Mouse (Mus musculus) embryonic facial prominence, embryonic 11.5 days (tissue): ENCODE measurements around the gene Fry. TPM values are rescaled to one million over a fixed set of nuclear protein-coding genes. Genes with fewer than 3 reads are reported as not detected.

Source experiments
- ATAC-seq: fragments of 200-750 bp; cut with Nextera tagmentation; replicated peaks from 2 replicates; pipeline ENCODE4 v1.8.0; 2017; ENCODE audit warnings: low read depth; ENCODE audit not compliant: insufficient number of reproducible peaks, low FRiP score, low TSS enrichment
- DNase-seq: peaks from one replicate; pipeline ENCODE4 v3.0.0-alpha.2; 2015; ENCODE audit warnings: low spot score
- H3K27ac ChIP-seq: fragments of 300-500 bp; sonication (generic); replicated peaks from 2 replicates; pipeline ENCODE4 v1.5.1; 2014; ENCODE audit warnings: mild to moderate bottlenecking, low read depth, low read length, control low read depth
- H3K27me3 ChIP-seq: fragments of 300-500 bp; sonication (generic); 2 replicates; pipeline ENCODE4 v1.6.1; 2014; ENCODE audit warnings: mild to moderate bottlenecking, low read length, moderate library complexity, mixed read lengths; ENCODE audit not compliant: control insufficient read depth, insufficient read depth
- H3K36me3 ChIP-seq: fragments of 300-500 bp; sonication (generic); replicated peaks from 2 replicates; pipeline ENCODE4 v1.6.1; 2014; ENCODE audit warnings: low read depth, mild to moderate bottlenecking, low read length, moderate library complexity, mixed read lengths; ENCODE audit not compliant: control insufficient read depth, insufficient read depth
- H3K4me1 ChIP-seq: fragments of 300-500 bp; sonication (generic); 2 replicates; pipeline ENCODE4 v1.6.1; 2014; ENCODE audit warnings: low read length, mixed read lengths; ENCODE audit not compliant: control insufficient read depth, insufficient read depth
- H3K4me2 ChIP-seq: fragments of 300-500 bp; sonication (generic); 2 replicates; pipeline ENCODE4 v1.6.1; 2014; ENCODE audit warnings: low read depth, mild to moderate bottlenecking, control low read depth, low read length, moderate library complexity
- H3K4me3 ChIP-seq: fragments of 300-500 bp; sonication (generic); 2 replicates; pipeline ENCODE4 v1.5.1; 2014; ENCODE audit warnings: low read depth, low read length, control low read depth
- H3K9ac ChIP-seq: fragments of 300-500 bp; sonication (generic); replicated peaks from 2 replicates; pipeline ENCODE4 v1.6.1; 2014; ENCODE audit warnings: mild to moderate bottlenecking, control low read depth, low read length
- H3K9me3 ChIP-seq: fragments of 300-500 bp; sonication (generic); replicated peaks from 2 replicates; pipeline ENCODE4 v1.6.1; 2016; ENCODE audit warnings: mild to moderate bottlenecking, low read length, inconsistent platforms, mixed read lengths; ENCODE audit not compliant: control insufficient read depth
- WGBS: fragments of 180-500 bp; shearing (Covaris S2); extraction: QIAGEN DNeasy Blood & Tissue Kit; methylation state at CpG from one replicate; pipeline ENCODE4 v1.1.7; 2014; 5-methylcytosine and 5-hydroxymethylcytosine counted together
- polyA plus RNA-seq: library from polyadenylated mRNA; unstranded; fragments of >200 nt; fragmentation: Nextera tagmentation; extraction: Ambion mirVana; gene quantifications from 2 replicates; pipeline ENCODE4 v1.2.1, GENCODE M21; 2014

Fry gene
- polyA plus RNA-seq, 1 experiment from 2014 or later: 8.2 TPM

DNA sequence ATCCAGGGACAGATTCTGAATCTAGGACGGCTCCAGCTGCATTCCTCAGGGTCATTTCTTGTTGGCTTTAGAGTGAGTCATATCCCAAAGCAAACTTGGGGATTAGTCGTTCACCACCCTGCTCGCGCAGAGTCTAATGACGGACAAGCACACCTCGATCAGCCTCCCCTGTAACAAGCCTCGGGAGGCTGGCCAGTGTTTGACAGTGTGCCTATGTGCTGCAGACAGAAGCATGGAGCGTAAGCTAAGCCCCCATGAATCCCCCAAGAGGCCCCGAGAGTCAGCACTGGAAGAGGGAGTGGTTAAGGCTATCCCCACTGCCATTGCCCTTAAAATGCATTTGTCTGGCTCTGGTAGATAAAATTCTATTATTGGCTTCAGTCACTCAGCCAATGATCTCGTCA lies 214.9 kb downstream of the Fry start:
- Histone ChIP-seq H3K36me3 (no peaks in the 10 kb centered on the region), H3K4me3 (no peak overlapping the region), H3K4me2 (no peak overlapping the region), H3K9me3 (no peaks in the 10 kb centered on the region), H3K27ac (no peak overlapping the region), H3K4me1 (no peaks in the 10 kb centered on the region), H3K9ac (no peak overlapping the region), H3K27me3 (no peaks in the 10 kb centered on the region)
- ATAC-seq (no peak), DNase-seq (no peak)
- 74% methylated on average over 10 of the region's 10 CpGs for WGBS

DNA sequence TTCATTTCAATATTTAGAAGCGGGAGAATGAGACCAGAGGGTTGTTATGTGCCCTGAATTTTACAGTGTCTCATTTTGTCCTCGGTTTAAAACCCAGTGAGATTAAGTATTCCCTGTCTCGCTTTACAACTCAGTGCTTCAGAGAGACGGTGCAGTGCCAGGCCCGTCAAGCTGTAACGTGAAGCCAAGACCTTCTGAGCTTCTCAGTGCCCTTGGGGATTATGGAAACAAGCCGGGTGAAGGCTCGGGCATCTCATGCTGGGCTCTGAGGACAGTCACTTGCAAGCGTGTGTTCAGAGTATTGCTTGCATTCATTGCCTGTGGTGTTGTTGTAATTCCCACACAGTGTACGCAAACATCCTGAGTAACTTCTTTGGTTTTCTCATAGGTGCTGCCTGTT lies 218.0 kb downstream of the Fry start:
- no peak overlapping the region for H3K9ac ChIP-seq
- no peak overlapping the region for H3K4me2 ChIP-seq
- no peaks in the 10 kb centered on the region for H3K36me3 ChIP-seq
- H3K27me3 ChIP-seq: no peaks in the 10 kb centered on the region
- ATAC-seq (no peak), DNase-seq (no peak)
- no peak overlapping the region for H3K27ac ChIP-seq
- 53% methylated on average over 10 of the region's 10 CpGs for WGBS
- H3K4me1 ChIP-seq: no peaks in the 10 kb centered on the region
- H3K4me3 ChIP-seq: no peak overlapping the region
- H3K9me3 ChIP-seq: no peaks in the 10 kb centered on the region

DNA sequence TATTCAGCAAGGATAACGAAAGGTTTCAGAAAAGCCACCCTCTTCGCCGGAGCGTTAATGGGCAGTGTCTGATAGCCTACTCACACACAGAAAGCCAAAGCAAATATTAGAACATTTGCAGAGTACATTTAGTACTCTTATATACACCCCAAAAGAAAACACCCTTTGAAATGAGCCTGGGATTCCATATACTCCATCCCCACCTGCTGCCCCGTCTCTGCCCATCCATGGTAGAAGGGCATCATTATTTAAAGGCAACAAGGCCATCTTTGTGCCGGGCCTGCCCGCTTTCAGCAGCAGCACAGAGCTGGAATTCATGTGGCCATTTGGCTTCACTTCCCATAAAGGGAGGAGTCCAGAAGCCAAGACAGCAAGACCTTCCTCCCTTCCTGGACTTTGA lies 219.3 kb downstream of the Fry start:
- Histone ChIP-seq H3K9ac (no peak overlapping the region), H3K27me3 (no peaks in the 10 kb centered on the region), H3K4me2 (no peak overlapping the region), H3K27ac (no peak overlapping the region), H3K4me1 (no peaks in the 10 kb centered on the region), H3K36me3 (no peaks in the 10 kb centered on the region), H3K4me3 (no peak overlapping the region), H3K9me3 (no peaks in the 10 kb centered on the region)
- no peak for ATAC-seq
- 89% methylated on average over 7 of the region's 7 CpGs for WGBS
- DNase-seq: no peak

DNA sequence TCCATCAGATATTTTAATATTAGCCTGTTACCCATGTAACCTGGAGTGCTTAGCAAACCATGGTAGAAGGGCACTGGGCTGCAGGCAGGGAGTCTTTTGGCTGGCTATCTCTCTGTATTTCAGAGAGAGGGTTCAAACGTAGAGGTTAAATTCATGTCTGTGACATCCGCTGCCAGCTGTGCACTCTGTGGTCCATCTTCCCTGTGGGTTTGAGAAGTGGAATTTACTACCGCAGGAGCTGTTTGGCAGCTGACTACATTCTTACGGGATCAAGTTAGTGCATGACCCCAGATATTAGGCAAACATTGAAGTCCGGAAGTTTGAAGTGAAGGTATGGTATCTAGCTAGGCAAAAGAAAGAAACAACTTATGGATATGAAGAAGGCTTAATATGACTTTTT lies 222.5 kb downstream of the Fry start:
- Histone ChIP-seq H3K4me2 (no peak overlapping the region), H3K27ac (no peak overlapping the region)
- no peak for ATAC-seq

DNA sequence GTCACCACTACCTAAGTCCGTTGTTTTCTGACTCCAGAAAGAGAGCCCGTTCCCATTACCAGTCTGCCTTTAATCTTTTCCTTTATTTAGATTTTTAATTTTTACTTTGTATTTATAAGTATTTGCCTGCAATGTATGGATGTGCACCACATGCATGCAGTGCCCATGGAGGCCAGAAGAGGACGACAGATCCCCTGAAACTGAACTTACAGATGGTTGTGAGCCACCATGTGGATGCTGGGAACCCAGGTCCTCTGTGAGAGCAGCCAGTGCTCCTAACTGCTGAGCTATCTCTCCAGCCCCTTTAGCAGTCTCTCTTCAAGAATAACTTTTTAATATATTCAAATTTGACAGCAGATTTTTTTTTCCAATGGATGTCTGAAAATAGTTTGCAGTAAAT lies 223.7 kb downstream of the Fry start:
- no peak for DNase-seq

More for the DNA sequence above, 222.5 kb downstream of the Fry start:
- Histone ChIP-seq H3K9me3 (no peaks in the 10 kb centered on the region), H3K36me3 (no peaks in the 10 kb centered on the region), H3K9ac (no peak overlapping the region), H3K4me3 (no peak overlapping the region), H3K27me3 (no peaks in the 10 kb centered on the region), H3K4me1 (no peaks in the 10 kb centered on the region)
- WGBS: 52% methylated on average over 5 of the region's 5 CpGs
- DNase-seq: no peak

DNA sequence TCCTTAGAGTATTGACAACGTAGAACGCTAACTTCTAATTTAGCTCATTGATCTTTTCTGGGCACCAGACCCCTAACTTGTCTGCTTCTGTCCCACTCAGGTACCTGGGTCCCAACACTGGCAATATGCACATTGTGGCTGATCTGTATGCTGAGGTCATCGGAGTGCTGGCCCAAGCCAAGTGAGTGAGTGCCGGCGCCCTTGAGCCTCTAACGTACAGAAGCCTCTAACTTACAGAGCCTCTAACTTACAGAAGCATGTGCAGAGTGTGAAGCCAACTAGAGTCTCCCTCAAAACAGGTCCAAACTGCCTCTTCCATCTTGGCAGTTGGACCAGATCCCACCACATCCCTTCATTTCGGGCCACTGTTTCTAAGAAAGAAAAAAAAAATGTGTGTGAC lies 227.5 kb downstream of the Fry start:
- no peaks in the 10 kb centered on the region for H3K9me3 ChIP-seq
- no peak for ATAC-seq
- H3K4me2 ChIP-seq: no peak overlapping the region
- no peaks in the 10 kb centered on the region for H3K27me3 ChIP-seq
- H3K9ac ChIP-seq: no peak overlapping the region
- WGBS: 93% methylated on average over 7 of the region's 7 CpGs
- H3K4me3 ChIP-seq: no peak overlapping the region
- no peaks in the 10 kb centered on the region for H3K4me1 ChIP-seq
- DNase-seq: no peak
- no peak overlapping the region for H3K27ac ChIP-seq
- H3K36me3 ChIP-seq: no peaks in the 10 kb centered on the region

More for the DNA sequence above, 223.7 kb downstream of the Fry start:
- 81% methylated on average over 3 of the region's 3 CpGs for WGBS
- Histone ChIP-seq H3K4me1 (no peaks in the 10 kb centered on the region), H3K4me2 (no peak overlapping the region), H3K9me3 (no peaks in the 10 kb centered on the region), H3K27ac (no peak overlapping the region), H3K9ac (no peak overlapping the region), H3K36me3 (no peaks in the 10 kb centered on the region), H3K27me3 (no peaks in the 10 kb centered on the region), H3K4me3 (no peak overlapping the region)
- ATAC-seq: no peak

DNA sequence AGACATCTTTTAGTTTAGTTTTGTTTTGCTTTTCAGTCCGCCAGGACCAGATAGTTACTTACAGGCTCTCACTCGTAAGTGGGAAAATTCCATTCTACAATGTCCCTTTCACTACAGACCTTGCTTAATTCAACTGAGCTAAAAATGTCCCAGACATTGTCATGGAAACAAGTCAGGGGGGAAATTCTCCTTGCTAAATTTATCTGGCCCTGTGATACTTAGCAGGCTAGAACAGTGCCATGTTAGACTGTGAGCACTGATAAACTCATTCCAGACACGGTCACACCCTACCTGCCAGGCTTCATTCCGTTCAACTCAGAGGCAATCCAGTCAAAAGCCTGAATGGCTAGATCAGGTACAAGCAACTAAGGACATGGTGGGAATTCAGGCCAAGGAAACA lies 227.9 kb downstream of the Fry start:
- Histone ChIP-seq H3K27me3 (no peaks in the 10 kb centered on the region), H3K4me1 (no peaks in the 10 kb centered on the region), H3K9me3 (no peaks in the 10 kb centered on the region), H3K27ac (no peak overlapping the region), H3K9ac (no peak overlapping the region), H3K36me3 (no peaks in the 10 kb centered on the region), H3K4me3 (no peak overlapping the region), H3K4me2 (no peak overlapping the region)
- WGBS: 75% methylated on average over 4 of the region's 4 CpGs
- ATAC-seq: no peak
- DNase-seq: no peak

DNA sequence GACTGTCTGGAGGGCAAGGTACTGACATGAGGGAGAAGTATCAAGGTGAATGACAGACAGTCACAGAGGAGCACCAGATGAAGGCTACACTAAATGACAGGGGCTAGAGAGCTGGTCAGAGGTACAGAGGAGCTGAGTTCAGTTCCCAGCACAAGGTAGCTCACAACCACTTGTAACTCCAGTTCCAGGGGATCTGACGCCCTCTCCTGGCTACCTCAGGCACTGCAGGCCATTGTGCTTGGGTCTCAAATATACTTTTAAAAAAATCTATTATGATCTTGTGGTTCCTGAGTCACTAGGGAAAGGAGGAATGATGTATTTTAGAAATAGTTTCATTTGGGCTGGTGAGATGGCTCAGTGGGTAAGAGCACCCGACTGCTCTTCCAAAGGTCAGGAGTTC lies 229.4 kb downstream of the Fry start:
- WGBS: 94% methylated on average over 2 of the region's 2 CpGs
- no peak overlapping the region for H3K9ac ChIP-seq
- no peak for DNase-seq
- no peak for ATAC-seq
- no peak overlapping the region for H3K27ac ChIP-seq
- no peaks in the 10 kb centered on the region for H3K36me3 ChIP-seq
- H3K27me3 ChIP-seq: no peaks in the 10 kb centered on the region
- no peak overlapping the region for H3K4me2 ChIP-seq
- H3K9me3 ChIP-seq: no peaks in the 10 kb centered on the region
- H3K4me3 ChIP-seq: no peak overlapping the region
- H3K4me1 ChIP-seq: no peaks in the 10 kb centered on the region
